Mouse (Mus musculus) embryonic facial prominence, embryonic 13.5 days (tissue): ENCODE data around the gene Zfyve1. TPM values are rescaled to one million over a fixed set of nuclear protein-coding genes. Genes with fewer than 3 reads are reported as not detected.

ENCODE experiments used
- ATAC-seq: fragments of 200-750 bp; cut with Nextera tagmentation; 2 replicates; pipeline ENCODE4 v1.8.0; 2017; ENCODE audit warnings: low read depth; ENCODE audit not compliant: insufficient number of reproducible peaks, insufficient read depth, low FRiP score, low TSS enrichment
- H3K27ac ChIP-seq: fragments of 300-500 bp; sonication (generic); 2 replicates; pipeline ENCODE4 v1.5.1; 2015; ENCODE audit warnings: moderate library complexity, mild to moderate bottlenecking, inconsistent platforms
- H3K27me3 ChIP-seq: fragments of 300-500 bp; sonication (generic); 2 replicates; pipeline ENCODE4 v1.6.1; 2015; ENCODE audit warnings: mild to moderate bottlenecking, inconsistent platforms
- H3K36me3 ChIP-seq: fragments of 300-500 bp; sonication (generic); 2 replicates; pipeline ENCODE4 v1.6.1; 2015; ENCODE audit warnings: mild to moderate bottlenecking, inconsistent platforms
- H3K4me1 ChIP-seq: fragments of 300-500 bp; sonication (generic); 2 replicates; pipeline ENCODE4 v1.6.1; 2015; ENCODE audit warnings: inconsistent platforms
- H3K4me2 ChIP-seq: fragments of 300-500 bp; sonication (generic); 2 replicates; pipeline ENCODE4 v1.6.1; 2015; ENCODE audit warnings: moderate library complexity, mild to moderate bottlenecking, inconsistent platforms
- H3K4me3 ChIP-seq: fragments of 300-500 bp; sonication (generic); 2 replicates; pipeline ENCODE4 v1.5.1; 2015; ENCODE audit warnings: mild to moderate bottlenecking, inconsistent platforms
- H3K9ac ChIP-seq: fragments of 300-500 bp; sonication (generic); 2 replicates; pipeline ENCODE4 v1.6.1; 2015; ENCODE audit warnings: mild to moderate bottlenecking, inconsistent platforms
- H3K9me3 ChIP-seq: fragments of 300-500 bp; sonication (generic); 2 replicates; pipeline ENCODE4 v1.6.1; 2016; ENCODE audit warnings: inconsistent platforms
- WGBS: fragments of 180-500 bp; shearing (Covaris S2); methylation state at CpG from one replicate; pipeline ENCODE4 v1.1.7; 2015; ENCODE audit warnings: mixed read lengths; 5-methylcytosine and 5-hydroxymethylcytosine counted together
- polyA plus RNA-seq: library from polyadenylated mRNA; unstranded; fragments of >200 nt; fragmentation: Nextera tagmentation; extraction: Ambion mirVana; gene quantifications from 2 replicates; pipeline ENCODE4 v1.2.1, GENCODE M21; 2015

Zfyve1 gene
- polyA plus RNA-seq, 1 experiment from 2014 or later = 22.5 TPM

DNA sequence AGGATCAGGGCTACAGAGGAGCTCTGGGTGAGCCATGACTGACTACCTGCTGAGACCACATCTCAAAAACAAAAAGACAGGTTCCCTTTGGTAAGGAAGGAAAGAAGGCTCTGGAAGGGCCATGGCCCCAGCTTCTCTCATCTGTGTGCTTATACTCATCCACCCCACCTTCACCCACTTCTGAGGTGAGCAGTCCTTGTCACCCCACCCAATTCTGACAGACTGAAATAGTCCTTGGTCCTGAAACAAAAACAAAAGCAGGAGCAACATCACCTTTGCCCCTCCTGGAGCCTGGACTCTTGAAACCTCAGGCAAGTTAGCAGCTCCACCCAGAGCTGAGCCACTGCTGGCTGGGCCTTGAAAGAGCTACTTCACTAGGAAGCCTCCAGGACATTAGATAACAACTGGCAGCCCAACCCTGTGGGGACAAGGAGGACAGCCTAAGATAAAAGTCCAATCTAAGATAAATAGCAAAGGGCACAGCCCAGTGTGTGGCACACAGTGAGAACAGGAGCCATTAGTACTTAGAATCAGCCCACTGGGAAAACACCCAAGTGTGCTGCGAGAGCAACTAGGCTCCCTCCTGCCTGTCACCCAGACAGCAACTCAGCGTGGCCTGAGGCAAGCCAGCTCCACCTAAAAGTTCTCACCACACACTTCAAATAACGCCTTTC is 18.0 kb downstream of the Zfyve1 start:
- peaks cover 60% of the 10 kb centered on the region for H3K36me3 ChIP-seq
- no peak overlapping the region for H3K4me2 ChIP-seq
- H3K27me3 ChIP-seq = no peaks in the 10 kb centered on the region
- no peak overlapping the region for H3K27ac ChIP-seq
- H3K9ac ChIP-seq = no peak overlapping the region
- H3K4me1 ChIP-seq = no peaks in the 10 kb centered on the region
- H3K4me3 ChIP-seq = no peak overlapping the region
- WGBS = 39% methylated on average over 3 of the region's 3 CpGs
- ATAC-seq = no peak
- H3K9me3 ChIP-seq = no peaks in the 10 kb centered on the region

DNA sequence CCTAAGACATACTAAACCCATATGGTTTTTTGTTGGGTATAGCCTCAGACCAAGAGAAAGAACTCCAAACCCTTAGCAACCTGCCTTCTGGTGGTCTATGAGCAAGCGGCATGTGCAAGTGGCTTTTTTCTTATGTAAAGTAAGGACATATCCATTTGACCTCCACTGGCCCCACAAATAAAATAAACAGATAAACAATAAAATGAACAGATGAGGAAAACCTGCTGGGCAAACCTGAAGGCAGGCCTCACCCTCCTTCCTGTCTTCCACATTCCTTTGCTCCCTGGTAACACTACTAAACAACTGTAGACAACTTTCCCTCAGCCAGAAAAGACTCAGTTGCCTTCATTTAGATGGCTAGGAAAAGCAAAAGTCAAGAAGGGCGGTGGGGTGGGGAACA is 18.7 kb downstream of the Zfyve1 start:
- ATAC-seq = no peak
- H3K36me3 ChIP-seq = peaks cover 62% of the 10 kb centered on the region
- no peaks in the 10 kb centered on the region for H3K4me1 ChIP-seq
- no peak overlapping the region for H3K9ac ChIP-seq
- H3K27ac ChIP-seq = no peak overlapping the region
- H3K27me3 ChIP-seq = no peaks in the 10 kb centered on the region
- WGBS = 92% methylated on average over 2 of the region's 2 CpGs
- no peak overlapping the region for H3K4me3 ChIP-seq
- H3K9me3 ChIP-seq = no peaks in the 10 kb centered on the region
- no peak overlapping the region for H3K4me2 ChIP-seq

DNA sequence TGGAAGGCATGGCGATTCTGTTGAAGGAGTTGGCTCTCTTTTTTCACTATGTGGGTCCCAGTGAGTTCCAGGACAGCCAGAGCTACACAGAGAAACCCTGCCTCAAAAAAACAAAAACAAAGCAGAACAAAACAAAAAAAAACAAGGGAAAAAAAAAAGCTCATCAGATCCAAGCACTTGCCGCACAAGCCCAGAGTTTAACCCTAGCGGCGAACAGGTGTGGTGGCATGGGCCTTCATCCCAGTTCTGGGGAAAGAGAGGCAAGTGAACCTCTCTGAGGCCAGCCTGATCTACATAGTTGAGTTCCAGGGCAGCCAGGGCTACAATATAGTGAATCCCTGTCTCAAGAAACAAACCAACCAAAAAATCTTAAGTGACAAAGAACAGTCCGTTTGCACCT is 19.6 kb downstream of the Zfyve1 start:
- Histone ChIP-seq H3K4me1 (no peaks in the 10 kb centered on the region), H3K9ac (no peak overlapping the region), H3K4me2 (no peak overlapping the region), H3K4me3 (no peak overlapping the region), H3K9me3 (no peaks in the 10 kb centered on the region), H3K36me3 (peaks cover 64% of the 10 kb centered on the region), H3K27me3 (no peaks in the 10 kb centered on the region), H3K27ac (no peak overlapping the region)
- WGBS = 94% methylated on average over 5 of the region's 5 CpGs
- no peak for ATAC-seq

DNA sequence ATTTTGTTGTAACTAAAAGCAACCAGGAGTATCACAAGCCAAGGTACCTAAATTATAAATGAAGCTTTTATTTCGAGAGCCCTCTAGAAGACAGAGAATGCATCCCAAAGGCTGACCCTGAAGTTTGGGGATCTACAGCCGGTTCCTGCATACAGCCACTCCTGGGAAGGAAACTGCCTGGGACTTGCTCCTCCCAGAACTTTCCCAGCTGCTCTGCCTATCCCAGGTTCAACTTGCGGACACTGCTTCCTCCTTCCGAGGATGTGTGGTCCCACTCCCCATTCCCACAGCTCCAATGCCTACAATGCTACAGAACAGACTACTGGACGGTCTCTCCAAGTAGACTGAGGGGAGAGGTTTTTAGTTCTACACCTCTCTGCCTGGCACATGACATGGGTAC is 24.3 kb downstream of the Zfyve1 start:
- H3K9ac ChIP-seq = no peak overlapping the region
- H3K27me3 ChIP-seq = no peaks in the 10 kb centered on the region
- no peaks in the 10 kb centered on the region for H3K4me1 ChIP-seq
- no peak overlapping the region for H3K4me3 ChIP-seq
- no peak for ATAC-seq
- peaks cover 77% of the 10 kb centered on the region for H3K36me3 ChIP-seq
- H3K4me2 ChIP-seq = no peak overlapping the region
- no peak overlapping the region for H3K27ac ChIP-seq
- 89% methylated on average over 5 of the region's 5 CpGs for WGBS
- H3K9me3 ChIP-seq = no peaks in the 10 kb centered on the region

DNA sequence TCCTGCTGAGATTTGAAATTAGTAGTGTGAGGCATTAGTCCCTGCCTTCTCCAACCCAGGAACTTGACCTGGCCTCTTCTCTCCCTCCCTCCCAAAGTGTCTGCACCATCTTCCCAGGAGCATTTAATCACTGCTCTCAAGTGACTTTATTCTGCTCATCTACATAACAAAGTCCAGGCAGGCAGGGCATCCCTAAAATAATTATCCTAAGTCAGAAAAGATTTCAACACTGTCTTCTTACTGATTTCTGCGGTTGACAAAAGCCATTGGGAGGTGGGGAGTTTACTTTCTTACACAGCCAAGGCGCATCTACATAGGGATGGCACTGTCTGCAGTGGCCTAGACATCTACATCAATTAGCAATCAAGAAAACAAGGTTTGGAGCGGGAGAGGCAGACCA is 27.2 kb downstream of the Zfyve1 start:
- Histone ChIP-seq H3K4me1 (no peaks in the 10 kb centered on the region), H3K27ac (no peak overlapping the region), H3K9me3 (no peaks in the 10 kb centered on the region), H3K27me3 (no peaks in the 10 kb centered on the region), H3K9ac (no peak overlapping the region), H3K36me3 (peaks cover 77% of the 10 kb centered on the region), H3K4me2 (no peak overlapping the region), H3K4me3 (no peak overlapping the region)
- ATAC-seq = no peak
- WGBS = 79% methylated on average over 3 of the region's 3 CpGs

DNA sequence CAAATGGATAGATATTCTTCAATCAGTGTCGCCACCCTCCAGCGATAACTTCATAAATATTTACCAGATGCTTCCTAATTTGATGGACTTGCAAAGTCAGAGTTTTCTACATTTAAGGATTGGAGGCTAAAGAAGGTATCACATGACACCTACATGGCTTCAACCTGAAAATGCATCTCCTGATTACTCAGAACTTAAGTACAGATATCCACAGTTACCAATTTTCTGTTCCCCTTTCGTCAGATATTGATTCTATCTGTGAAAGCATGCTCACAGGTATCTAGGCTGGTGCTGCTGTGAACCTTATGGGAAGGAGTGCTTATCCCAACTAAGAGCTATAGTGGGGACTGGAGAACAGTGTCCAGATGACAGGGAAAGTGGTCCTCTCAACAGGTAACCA is 34.4 kb downstream of the Zfyve1 start:
- Histone ChIP-seq H3K27ac (no peak overlapping the region), H3K27me3 (no peaks in the 10 kb centered on the region), H3K9ac (no peak overlapping the region), H3K4me3 (no peak overlapping the region), H3K4me2 (no peak overlapping the region), H3K36me3 (peaks cover 88% of the 10 kb centered on the region), H3K9me3 (no peaks in the 10 kb centered on the region), H3K4me1 (no peaks in the 10 kb centered on the region)
- WGBS = 81% methylated on average over 3 of the region's 3 CpGs
- no peak for ATAC-seq

DNA sequence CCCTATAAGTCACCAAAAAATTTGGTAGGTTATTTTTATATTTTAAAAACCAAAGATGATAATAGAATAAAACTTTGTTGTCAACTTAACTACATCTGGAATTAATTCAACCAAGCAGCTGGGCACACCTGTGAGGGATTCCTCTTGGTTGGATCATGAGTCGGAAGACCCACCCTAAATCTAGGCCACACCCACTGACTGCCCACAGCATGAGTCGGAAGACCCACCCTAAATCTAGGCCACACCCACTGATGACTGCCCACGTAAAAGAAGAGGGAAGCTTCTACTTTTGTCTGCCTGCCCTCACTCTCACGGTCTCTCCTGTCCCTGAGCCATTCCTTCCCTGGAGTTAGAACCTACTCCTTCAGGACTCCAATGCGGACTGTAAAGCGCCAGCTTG is 36.8 kb downstream of the Zfyve1 start:
- no peaks in the 10 kb centered on the region for H3K9me3 ChIP-seq
- no peaks in the 10 kb centered on the region for H3K4me1 ChIP-seq
- H3K4me2 ChIP-seq = no peak overlapping the region
- no peak overlapping the region for H3K4me3 ChIP-seq
- ATAC-seq = no peak
- H3K36me3 ChIP-seq = peaks cover 90% of the 10 kb centered on the region
- no peak overlapping the region for H3K9ac ChIP-seq
- no peak overlapping the region for H3K27ac ChIP-seq
- H3K27me3 ChIP-seq = no peaks in the 10 kb centered on the region
- 69% methylated on average over 6 of the region's 6 CpGs for WGBS

DNA sequence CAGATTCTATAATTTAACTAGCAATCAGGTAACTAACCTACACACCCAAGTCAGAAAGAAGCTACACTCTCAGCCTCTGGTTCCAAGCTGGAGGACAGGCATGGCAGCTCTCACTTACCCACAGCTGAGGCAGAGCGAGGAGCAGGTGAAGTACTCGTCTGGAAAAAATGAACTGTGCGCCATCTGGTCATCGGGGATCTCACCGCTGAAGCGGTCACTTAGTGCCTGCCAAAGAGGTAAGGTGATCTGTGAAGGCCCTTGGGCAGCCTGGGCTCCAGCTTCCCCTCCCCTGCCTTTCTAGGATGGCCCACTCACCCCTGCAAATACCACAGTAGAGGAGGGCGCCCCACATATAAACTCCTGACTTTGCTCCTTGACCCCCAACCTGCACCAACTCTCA is 38.5 kb downstream of the Zfyve1 start:
- H3K4me2 ChIP-seq = no peak overlapping the region
- H3K4me3 ChIP-seq = no peak overlapping the region
- no peak for ATAC-seq
- H3K9me3 ChIP-seq = no peaks in the 10 kb centered on the region
- 88% methylated on average over 7 of the region's 7 CpGs for WGBS
- H3K27me3 ChIP-seq = no peaks in the 10 kb centered on the region
- H3K9ac ChIP-seq = no peak overlapping the region
- H3K27ac ChIP-seq = no peak overlapping the region
- H3K36me3 ChIP-seq = peaks cover 90% of the 10 kb centered on the region
- no peaks in the 10 kb centered on the region for H3K4me1 ChIP-seq

DNA sequence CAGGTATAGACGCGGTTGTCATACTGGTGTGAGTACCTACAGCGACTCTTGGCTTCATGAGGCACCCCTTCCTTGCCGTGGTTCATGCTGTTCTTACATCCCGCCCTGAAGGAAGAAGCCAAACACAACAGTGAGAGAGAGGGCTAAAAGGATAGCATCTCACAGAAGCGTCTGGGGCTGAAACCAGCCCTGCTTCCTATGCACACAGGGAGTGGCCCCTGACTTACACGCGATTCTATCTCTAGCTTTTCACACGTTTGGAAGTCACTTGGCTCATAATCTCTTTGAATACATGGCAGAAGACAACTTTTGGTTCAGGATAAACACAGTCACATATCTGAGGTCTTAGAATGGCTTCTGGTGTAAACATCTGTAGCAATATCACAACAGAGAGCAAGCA is 41.4 kb downstream of the Zfyve1 start:
- H3K36me3 ChIP-seq = peaks cover 90% of the 10 kb centered on the region
- H3K9ac ChIP-seq = no peak overlapping the region
- 62% methylated on average over 9 of the region's 9 CpGs for WGBS

DNA sequence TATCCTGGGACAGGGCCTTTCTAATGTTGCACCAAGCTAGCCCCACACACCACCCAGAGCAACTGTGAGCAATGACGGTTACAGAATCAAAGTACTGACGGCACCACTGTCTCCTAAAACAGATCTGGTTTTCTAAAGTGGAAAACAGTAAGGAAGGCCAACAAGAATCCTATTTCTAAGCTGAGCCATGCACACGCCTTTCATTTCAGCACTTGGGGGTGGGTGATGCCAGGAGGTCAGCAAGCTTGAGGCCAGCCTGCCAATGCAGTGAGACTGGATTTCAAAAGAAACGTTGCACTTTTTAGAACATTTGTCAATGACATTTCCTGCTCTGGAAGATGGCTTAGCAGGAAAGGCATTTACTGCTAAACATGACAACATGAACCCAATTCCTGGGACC is 43.2 kb downstream of the Zfyve1 start:
- 78% methylated on average over 4 of the region's 4 CpGs for WGBS
- Histone ChIP-seq H3K27me3 (no peaks in the 10 kb centered on the region), H3K4me1 (no peaks in the 10 kb centered on the region), H3K4me3 (no peak overlapping the region), H3K9me3 (no peaks in the 10 kb centered on the region), H3K4me2 (no peak overlapping the region), H3K36me3 (peaks cover 89% of the 10 kb centered on the region), H3K27ac (no peak overlapping the region), H3K9ac (no peak overlapping the region)
- no peak for ATAC-seq

More for the DNA sequence above, 41.4 kb downstream of the Zfyve1 start:
- no peak overlapping the region for H3K4me2 ChIP-seq
- H3K27me3 ChIP-seq = no peaks in the 10 kb centered on the region
- no peak overlapping the region for H3K27ac ChIP-seq
- no peak for ATAC-seq
- no peaks in the 10 kb centered on the region for H3K9me3 ChIP-seq
- H3K4me1 ChIP-seq = no peaks in the 10 kb centered on the region
- no peak overlapping the region for H3K4me3 ChIP-seq

DNA sequence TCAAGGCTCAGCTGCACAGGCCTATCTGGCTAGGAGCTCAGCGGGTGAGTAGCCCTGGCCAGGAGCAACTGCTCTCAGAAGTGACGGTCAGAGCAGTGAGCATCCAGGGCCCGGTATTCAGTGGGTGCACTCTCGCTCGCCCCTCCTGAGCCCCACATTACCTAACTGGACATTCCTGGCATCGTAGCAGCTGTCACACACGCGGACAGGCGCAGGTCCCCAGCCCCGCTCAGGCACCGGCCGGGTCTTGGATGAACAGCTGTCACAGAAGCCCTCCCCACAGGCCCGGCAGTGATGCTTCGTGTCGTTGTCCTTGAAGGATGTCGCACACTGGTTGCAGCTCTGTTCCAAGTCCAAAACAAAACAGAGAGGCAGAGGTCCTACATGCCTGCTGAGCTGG is 45.7 kb downstream of the Zfyve1 start:
- Histone ChIP-seq H3K9me3 (no peaks in the 10 kb centered on the region), H3K27me3 (no peaks in the 10 kb centered on the region), H3K4me2 (no peak overlapping the region), H3K27ac (no peak overlapping the region), H3K4me1 (no peaks in the 10 kb centered on the region), H3K9ac (peak overlapping the region; percentile 6; the same call in 1 of the 2 replicates), H3K36me3 (peaks cover 91% of the 10 kb centered on the region), H3K4me3 (no peak overlapping the region)
- 94% methylated on average over 16 of the region's 16 CpGs for WGBS
- ATAC-seq = no peak

DNA sequence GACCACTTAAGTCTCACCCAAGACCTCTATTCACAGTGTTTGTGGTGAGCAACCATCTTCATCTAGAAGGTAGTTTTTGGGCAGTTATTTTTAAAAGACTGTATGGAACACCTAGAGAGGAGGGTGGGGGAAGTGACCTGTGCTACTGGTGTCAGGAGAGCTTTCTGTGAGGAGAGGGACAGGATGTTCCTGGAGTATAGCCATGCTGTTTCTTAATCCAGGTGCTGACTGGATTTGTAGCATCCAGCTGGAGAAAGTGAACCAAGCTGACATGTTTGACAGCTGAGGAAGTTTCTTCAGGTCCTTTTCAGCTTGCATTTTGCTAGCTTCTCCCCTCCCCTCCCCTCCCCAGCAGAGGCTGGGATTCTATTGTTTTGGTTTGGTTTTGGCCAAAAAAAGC is 52.2 kb downstream of the Zfyve1 start:
- Histone ChIP-seq H3K36me3 (peaks cover 70% of the 10 kb centered on the region), H3K9ac (no peak overlapping the region), H3K27me3 (no peaks in the 10 kb centered on the region), H3K4me2 (no peak overlapping the region), H3K9me3 (no peaks in the 10 kb centered on the region), H3K4me3 (no peak overlapping the region), H3K4me1 (no peaks in the 10 kb centered on the region), H3K27ac (no peak overlapping the region)
- ATAC-seq = no peak
